26 mouse cellular contexts compared by ENCODE assay signal in genomic region chr9:70037988-70038387, GRCm38 (mm10). TPM values are rescaled to one million over a fixed set of nuclear protein-coding genes. Genes with fewer than 3 reads are reported as not detected.
DNase-seq lines count a peak whose midpoint lies in the region; ATAC-seq and TF ChIP-seq lines count a peak whose summit lies in the region.
"Had no signal": no experiment of that assay in that cellular context is flagged by ENCODE, and none has a peak within 500 bp of the region (broad histone marks: within the 10 kb centered on the region; RNA-seq: fewer than 3 reads in every experiment).

TSS of gene Gcnt3 (minus strand) at chr9:70038088.

- no peak for DNase-seq in large intestine, adult 2 months (ENCODE audit: low read depth, low spot score)
- no peak for DNase-seq in stomach, postnatal 0 days (ENCODE audit: low spot score)
- DNase-seq in spleen, postnatal 4 days (ENCODE audit: low spot score in 2 of 2), result no peak
- DNase-seq in adrenal gland, adult 18-20 months (ENCODE audit: low spot score in 2 of 2), result no peak
- DNase-seq in right cerebral cortex, adult 2 months (ENCODE audit: low spot score in 2 of 2), result no peak
- DNase-seq: adrenal gland, adult 8-10 months; adrenal gland, postnatal 14 days; adrenal gland, postnatal 36 days; B cell, adult 2 months; cerebellum, adult 11-12 months; cerebellum, adult 2 months; cerebellum, adult 9-10 months; cerebellum, postnatal 10 days; cerebellum, postnatal 25 days had no signal

- TF ChIP-seq EP300 in stomach, postnatal 0 days (optimal IDR thresholded peaks at IDR 0.05), result no peak

- no peaks in the 10 kb centered on the region for H3K9me3 ChIP-seq in intestine, embryonic 16.5 days (ENCODE audit: control insufficient read depth, low read length)
- no peaks in the 10 kb centered on the region for H3K9me3 ChIP-seq in intestine, embryonic 15.5 days
- no peaks in the 10 kb centered on the region for H3K9me3 ChIP-seq in stomach, embryonic 15.5 days
- no peaks in the 10 kb centered on the region for H3K9me3 ChIP-seq in stomach, postnatal 0 days (ENCODE audit: control insufficient read depth, low read length)
- H3K9me3 ChIP-seq: embryonic facial prominence, embryonic 10.5 days; embryonic facial prominence, embryonic 12.5 days; forebrain, embryonic 13.5 days; forebrain, embryonic 15.5 days had no signal

- no peak within 1 kb of the TSS for H3K9ac ChIP-seq in intestine, embryonic 16.5 days (ENCODE audit: low read depth, low read length)
- H3K9ac ChIP-seq in intestine, embryonic 15.5 days, result no peak within 1 kb of the TSS
- H3K9ac ChIP-seq in stomach, embryonic 15.5 days, result no peak within 1 kb of the TSS
- H3K9ac ChIP-seq in stomach, postnatal 0 days (ENCODE audit: low read length), result no peak within 1 kb of the TSS
- H3K9ac ChIP-seq: embryonic facial prominence, embryonic 12.5 days; forebrain, embryonic 13.5 days; forebrain, embryonic 15.5 days had no signal

- no peak for ATAC-seq in intestine, embryonic 16.5 days
- ATAC-seq in intestine, embryonic 15.5 days, result no peak
- ATAC-seq in stomach, embryonic 15.5 days (ENCODE audit: insufficient read depth, low FRiP score, low read depth), result no peak
- no peak for ATAC-seq in stomach, postnatal 0 days (ENCODE audit: low FRiP score, low TSS enrichment)
- ATAC-seq: CD4-positive, CD25-positive, alpha-beta regulatory T cell, adult 4 months; forebrain, embryonic 13.5 days; forebrain, embryonic 15.5 days had no signal

- H3K4me2 ChIP-seq in intestine, embryonic 16.5 days (ENCODE audit: low read depth, low read length), result no peak within 1 kb of the TSS
- H3K4me2 ChIP-seq in intestine, embryonic 15.5 days (replicated peaks), result no peak within 1 kb of the TSS
- H3K4me2 ChIP-seq in stomach, embryonic 15.5 days, result no peak within 1 kb of the TSS
- H3K4me2 ChIP-seq in stomach, postnatal 0 days (replicated peaks; ENCODE audit: low read depth), result no peak within 1 kb of the TSS
- H3K4me2 ChIP-seq: embryonic facial prominence, embryonic 12.5 days; forebrain, embryonic 13.5 days; forebrain, embryonic 15.5 days had no signal

- H3K36me3 ChIP-seq in intestine, embryonic 16.5 days (ENCODE audit: control insufficient read depth, insufficient read depth, low read length), result no peaks in the 10 kb centered on the region
- no peaks in the 10 kb centered on the region for H3K36me3 ChIP-seq in intestine, embryonic 15.5 days
- no peaks in the 10 kb centered on the region for H3K36me3 ChIP-seq in stomach, embryonic 15.5 days
- H3K36me3 ChIP-seq in stomach, postnatal 0 days (ENCODE audit: control insufficient read depth, insufficient read depth, low read length), result no peaks in the 10 kb centered on the region
- H3K36me3 ChIP-seq: embryonic facial prominence, embryonic 10.5 days; embryonic facial prominence, embryonic 12.5 days; forebrain, embryonic 15.5 days had no signal

- WGBS in intestine, embryonic 16.5 days, result 72% methylated on average over 7 of the region's 7 CpGs
- 69% methylated on average over 7 of the region's 7 CpGs for WGBS in intestine, embryonic 15.5 days
- 45% methylated on average over 7 of the region's 7 CpGs for WGBS in large intestine, adult 2 months
- WGBS in stomach, embryonic 15.5 days, result 64% methylated on average over 7 of the region's 7 CpGs
- WGBS in stomach, postnatal 0 days, result 51% methylated on average over 7 of the region's 7 CpGs

- TF ChIP-seq CTCF in stomach, postnatal 0 days (IDR thresholded peaks at IDR 0.05; ENCODE audit: low read depth), result no peak

- no peaks in the 10 kb centered on the region for H3K27me3 ChIP-seq in intestine, embryonic 16.5 days (replicated peaks; ENCODE audit: control insufficient read depth, insufficient read depth, low read length)
- H3K27me3 ChIP-seq in intestine, embryonic 15.5 days (replicated peaks), result no peaks in the 10 kb centered on the region
- no peaks in the 10 kb centered on the region for H3K27me3 ChIP-seq in stomach, embryonic 15.5 days (replicated peaks)
- no peaks in the 10 kb centered on the region for H3K27me3 ChIP-seq in stomach, postnatal 0 days (ENCODE audit: control insufficient read depth, insufficient read depth, low read length)
- H3K27me3 ChIP-seq: CH12.LX; embryonic facial prominence, embryonic 12.5 days; forebrain, embryonic 13.5 days; forebrain, embryonic 15.5 days had no signal

- H3K4me3 ChIP-seq in intestine, embryonic 16.5 days (ENCODE audit: low read length), result no peak within 1 kb of the TSS
- no peak within 1 kb of the TSS for H3K4me3 ChIP-seq in intestine, embryonic 15.5 days (replicated peaks)
- no peak within 1 kb of the TSS for H3K4me3 ChIP-seq in stomach, embryonic 15.5 days (replicated peaks)
- no peak within 1 kb of the TSS for H3K4me3 ChIP-seq in stomach, postnatal 0 days (ENCODE audit: low read depth, low read length)
- H3K4me3 ChIP-seq: embryonic facial prominence, embryonic 10.5 days; embryonic facial prominence, embryonic 12.5 days; forebrain, embryonic 13.5 days; forebrain, embryonic 15.5 days had no signal

- H3K27ac ChIP-seq in intestine, embryonic 16.5 days (ENCODE audit: low read length), result no peak within 1 kb of the TSS
- no peak within 1 kb of the TSS for H3K27ac ChIP-seq in intestine, embryonic 15.5 days
- H3K27ac ChIP-seq in stomach, embryonic 15.5 days, result no peak within 1 kb of the TSS
- H3K27ac ChIP-seq in stomach, postnatal 0 days (replicated peaks), result peak within 1 kb of the TSS; percentile 75
- H3K27ac ChIP-seq: embryonic facial prominence, embryonic 10.5 days; embryonic facial prominence, embryonic 12.5 days; forebrain, embryonic 13.5 days; forebrain, embryonic 15.5 days had no signal

- no peaks in the 10 kb centered on the region for H3K4me1 ChIP-seq in intestine, embryonic 16.5 days (ENCODE audit: control insufficient read depth, insufficient read depth, low read length)
- no peaks in the 10 kb centered on the region for H3K4me1 ChIP-seq in intestine, embryonic 15.5 days (replicated peaks)
- H3K4me1 ChIP-seq in stomach, embryonic 15.5 days, result no peaks in the 10 kb centered on the region
- H3K4me1 ChIP-seq in stomach, postnatal 0 days (replicated peaks; ENCODE audit: control insufficient read depth, insufficient read depth), result no peaks in the 10 kb centered on the region
- H3K4me1 ChIP-seq: embryonic facial prominence, embryonic 10.5 days; embryonic facial prominence, embryonic 12.5 days; forebrain, embryonic 13.5 days; forebrain, embryonic 15.5 days had no signal

RNA-seq across cellular contexts. Expression of gene Gcnt3, which starts in this region (rescaled TPM):
- polyA plus RNA-seq in intestine, embryonic 16.5 days (2015; fragmentation: Nextera tagmentation; extraction: Ambion mirVana), result 12.7 and 13.0 TPM in 2 replicates
- 8.3 and 8.9 TPM in 2 replicates for polyA plus RNA-seq in intestine, embryonic 15.5 days (2015; fragmentation: Nextera tagmentation; extraction: Ambion mirVana)
- polyA plus RNA-seq in large intestine, adult 2 months (2012; rRNA removed), result 16.2 and 17.8 TPM in 2 replicates
- 12.0 and 12.6 TPM in 2 replicates for polyA plus RNA-seq in stomach, embryonic 15.5 days (2015; fragmentation: Nextera tagmentation; extraction: Ambion mirVana)
- 76.2 and 81.1 TPM in 2 replicates for polyA plus RNA-seq in stomach, postnatal 0 days (2015; fragmentation: Nextera tagmentation; extraction: Ambion mirVana)
- not detected for total RNA-seq in adrenal gland, adult 18-20 months (2021)
- total RNA-seq: adrenal gland, adult 8-10 months; adrenal gland, postnatal 14 days; adrenal gland, postnatal 36 days; MEL had no signal
- polyA plus RNA-seq: CD4-positive, CD25-positive, alpha-beta regulatory T cell, adult 4 months; cerebellum, adult 2 months; cortical plate, adult 2 months; embryonic facial prominence, embryonic 10.5 days; embryonic facial prominence, embryonic 12.5 days; forebrain, embryonic 11.5 days; forebrain, embryonic 13.5 days; forebrain, embryonic 15.5 days had no signal
